Mouse (Mus musculus) kidney, adult 9 months (tissue): Measurements from ENCODE around the gene Ccdc120.

ENCODE experiments used
- DNase-seq: peaks from one replicate; pipeline ENCODE4 v3.0.0; 2022

Gene Ccdc120

DNA sequence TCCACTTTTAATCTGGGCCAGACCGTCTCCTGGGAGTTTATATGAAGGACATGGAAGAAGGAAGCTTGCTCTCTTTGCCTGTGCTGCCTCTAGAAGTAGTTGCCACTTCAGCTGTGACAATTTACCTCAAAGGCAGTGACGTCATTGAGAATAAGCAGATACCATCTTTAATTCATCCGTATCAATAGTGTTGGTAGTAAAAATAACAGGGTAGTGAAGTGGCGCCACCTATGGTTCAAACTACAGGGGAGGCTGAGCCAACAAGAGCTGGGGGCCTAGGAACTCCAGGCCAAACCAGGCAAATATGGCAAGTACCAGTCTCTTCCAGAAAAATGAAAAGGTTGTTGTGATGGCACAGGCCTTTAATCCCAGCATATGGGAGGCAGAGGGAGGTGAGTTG is 57.8 kb downstream of the Ccdc120 start:
- peak; percentile 53 for DNase-seq

DNA sequence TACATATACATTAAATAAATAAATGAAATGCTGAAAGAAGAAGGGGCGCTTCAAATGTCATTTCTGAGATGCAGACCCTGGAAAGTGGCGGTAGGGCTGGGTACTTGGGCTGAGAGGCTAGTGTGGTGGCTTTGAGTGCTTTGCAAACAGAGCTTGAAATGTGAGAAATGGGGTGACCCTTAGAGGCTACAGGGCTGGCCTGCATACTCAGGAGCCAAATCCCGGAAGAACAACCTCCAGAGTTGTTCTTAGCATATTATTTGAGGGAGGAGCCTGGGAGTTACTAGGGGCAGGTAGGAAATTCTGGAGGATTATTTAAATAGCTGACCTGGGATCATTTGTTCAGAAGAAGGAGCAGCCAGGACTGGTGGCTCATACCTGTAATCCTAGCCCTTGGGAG is 60.2 kb downstream of the Ccdc120 start:
- DNase-seq, result no peak

DNA sequence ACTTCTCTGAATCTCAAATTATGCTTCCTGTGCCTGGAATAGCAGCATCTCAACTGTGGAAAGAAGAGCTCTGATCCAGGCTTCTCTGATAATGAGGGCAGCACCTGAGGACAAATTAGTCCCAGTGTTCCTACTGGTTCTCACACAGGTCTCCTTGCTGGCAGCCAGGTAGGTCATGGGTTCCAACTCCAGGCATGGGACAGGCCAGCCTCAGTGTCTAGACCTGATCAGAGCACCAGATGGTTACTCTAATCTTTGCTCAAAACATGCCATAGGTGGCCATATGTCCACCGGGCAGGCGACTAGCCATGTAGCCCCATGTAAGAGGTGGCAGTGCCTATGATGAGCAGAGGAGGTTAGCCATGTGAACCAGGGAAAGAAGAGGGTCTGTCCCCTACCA is 62.4 kb downstream of the Ccdc120 start:
- DNase-seq, result no peak
